Mouse (Mus musculus) thymus, postnatal 0 days (tissue): Measurements from ENCODE around the gene Yap1. TPM values are rescaled to one million over a fixed set of nuclear protein-coding genes. Genes with fewer than 3 reads are reported as not detected.
"Not testable (repeated sequence)": the region's sequence is repeated elsewhere in the genome, so short reads cannot be mapped to it uniquely, and the experiment has no call there.

Experiments used
- DNase-seq: peaks from one replicate; pipeline ENCODE4 v3.0.0-alpha.2; 2015; ENCODE audit warnings: low spot score
- polyA plus RNA-seq: library from polyadenylated mRNA; unstranded; fragments of >200 nt; fragmentation: Nextera tagmentation; extraction: Ambion mirVana; gene quantifications from 2 replicates; pipeline ENCODE4 v1.2.1, GENCODE M21; 2015

The Yap1 gene
- polyA plus RNA-seq, 1 experiment from 2014 or later: 5.5 TPM

- peak; percentile 46 for DNase-seq
Observed at GRCm38 (mm10) chr9:7914487-7914886, 89.9 kb downstream of the Yap1 start.

GRCm38 (mm10) chr9:7913953-7914352 lies 90.4 kb downstream of the Yap1 start:
- DNase-seq: no peak

DNA sequence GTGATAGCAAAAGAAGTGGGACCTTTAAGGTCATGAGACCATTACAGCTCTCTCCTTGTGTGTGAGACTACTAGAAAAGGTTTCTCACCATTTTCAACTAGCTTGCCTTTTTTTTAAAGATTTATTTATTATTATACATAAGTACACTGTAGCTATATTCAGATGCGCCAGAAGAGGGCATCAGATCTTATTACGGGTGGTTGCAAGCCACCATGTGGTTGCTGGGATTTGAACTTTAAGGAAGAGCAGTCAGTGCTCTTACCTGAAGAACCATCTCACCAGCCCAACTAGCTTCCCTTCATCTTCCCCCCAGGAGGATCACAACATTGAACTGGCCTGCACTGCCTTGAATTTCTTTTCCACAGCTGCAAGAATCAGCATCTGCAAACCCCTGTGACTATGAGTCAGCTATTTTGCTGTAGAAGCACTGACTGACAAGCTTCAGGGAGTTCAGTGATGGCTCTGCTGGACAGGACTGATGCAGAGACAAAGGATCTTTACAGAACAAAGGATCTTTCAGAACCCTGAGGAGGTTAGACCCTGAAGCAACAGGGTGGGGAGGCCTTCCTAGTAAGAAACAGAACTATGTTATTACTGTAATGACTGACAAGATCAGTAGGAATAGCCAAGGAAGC lies 96.9 kb downstream of the Yap1 start:
- no peak for DNase-seq

GRCm38 (mm10) chr9:7906564-7906963 lies 97.8 kb downstream of the Yap1 start:
- no peak for DNase-seq

- no peak for DNase-seq
Observed at GRCm38 (mm10) chr9:7903825-7904224, 100.6 kb downstream of the Yap1 start.

DNA sequence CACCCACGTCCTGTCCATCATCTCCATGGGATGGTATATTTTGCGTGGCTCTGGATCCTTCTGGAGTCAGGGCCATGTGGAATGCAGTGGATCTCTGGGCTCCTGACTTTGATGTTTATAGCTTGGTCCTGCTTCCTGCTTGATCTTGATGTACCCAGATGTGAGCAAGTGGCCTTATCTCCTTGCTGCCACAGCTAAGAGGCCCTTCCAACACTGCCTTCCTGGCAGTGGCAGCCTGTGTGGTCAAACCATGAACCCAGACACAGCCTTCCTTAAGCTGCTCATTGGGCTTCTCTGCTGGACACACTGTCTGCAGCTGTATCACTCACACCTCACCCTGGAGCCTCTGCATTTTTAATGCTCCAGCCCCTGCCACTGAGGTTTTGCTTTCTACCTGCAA lies 101.1 kb downstream of the Yap1 start:
- no peak for DNase-seq

- no peak for DNase-seq
Observed at GRCm38 (mm10) chr9:7902311-7902710, 102.1 kb downstream of the Yap1 start.

GRCm38 (mm10) chr9:7900965-7901364 lies 103.4 kb downstream of the Yap1 start:
- no peak for DNase-seq

DNA sequence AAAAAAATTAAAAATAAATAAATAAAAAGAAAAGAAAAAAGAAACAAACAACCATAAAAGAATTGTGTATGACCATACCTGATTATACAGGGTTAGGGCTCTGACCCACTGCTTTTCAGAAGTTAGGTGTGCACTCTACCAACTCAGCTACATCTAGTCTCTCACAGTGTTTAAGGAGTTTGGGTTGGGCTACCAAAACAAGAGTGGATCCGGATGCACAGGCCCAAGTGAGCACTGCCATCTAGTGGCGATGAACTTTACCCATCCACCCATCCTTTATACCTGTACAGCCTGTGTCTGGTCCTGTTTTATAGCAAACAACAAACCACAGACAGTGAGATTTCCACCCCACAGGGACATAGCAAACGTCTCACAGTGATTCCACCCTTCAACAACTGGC lies 106.9 kb downstream of the Yap1 start:
- DNase-seq: peak; percentile 77

DNA sequence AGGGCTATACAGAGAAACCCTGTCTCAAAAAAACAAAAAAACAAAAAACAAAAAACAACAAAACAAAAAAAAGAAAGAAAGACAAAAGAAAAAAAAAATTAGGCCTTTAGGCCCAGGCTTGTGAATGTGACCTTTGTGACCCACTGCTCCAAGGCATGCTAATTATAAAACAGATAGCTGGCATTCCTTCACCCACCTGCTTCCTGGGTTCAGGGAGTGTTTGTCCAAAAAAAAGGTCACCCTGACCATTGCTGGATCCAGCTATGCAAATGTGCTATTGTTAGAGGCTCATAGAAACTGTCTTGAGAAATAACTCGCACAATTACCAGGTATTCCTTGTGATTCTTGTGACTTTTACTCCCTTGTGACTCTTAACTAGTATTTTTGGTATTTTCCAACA lies 112.6 kb downstream of the Yap1 start:
- not testable (repeated sequence) for DNase-seq

- no peak for DNase-seq
Observed at GRCm38 (mm10) chr9:7891177-7891576, 113.2 kb downstream of the Yap1 start.

GRCm38 (mm10) chr9:7884346-7884745 lies 120.0 kb downstream of the Yap1 start:
- DNase-seq: no peak

- DNase-seq: no peak
Observed at GRCm38 (mm10) chr9:7882304-7882865, 122.0 kb downstream of the Yap1 start.

Other genes with a start within 250 kb of the Yap1 start
- 114 and 125 TPM in 2 replicates for gene Tmem123, start 240.6 kb downstream of the Yap1 start, polyA plus RNA-seq
- gene Birc2, start 167.5 kb downstream of the Yap1 start, polyA plus RNA-seq: 60.0 and 60.6 TPM in 2 replicates
- gene Birc3, start 131.4 kb downstream of the Yap1 start, polyA plus RNA-seq: 32.9 and 34.4 TPM in 2 replicates
- gene Cfap300, start 38.2 kb upstream of the Yap1 start, polyA plus RNA-seq: 2.9 and 3.2 TPM in 2 replicates
- gene Cep126, start 129.7 kb upstream of the Yap1 start, polyA plus RNA-seq: 1.3 and 1.7 TPM in 2 replicates